Comparison of ENCODE assay signal across 8 mouse cellular contexts in the genomic region with DNA sequence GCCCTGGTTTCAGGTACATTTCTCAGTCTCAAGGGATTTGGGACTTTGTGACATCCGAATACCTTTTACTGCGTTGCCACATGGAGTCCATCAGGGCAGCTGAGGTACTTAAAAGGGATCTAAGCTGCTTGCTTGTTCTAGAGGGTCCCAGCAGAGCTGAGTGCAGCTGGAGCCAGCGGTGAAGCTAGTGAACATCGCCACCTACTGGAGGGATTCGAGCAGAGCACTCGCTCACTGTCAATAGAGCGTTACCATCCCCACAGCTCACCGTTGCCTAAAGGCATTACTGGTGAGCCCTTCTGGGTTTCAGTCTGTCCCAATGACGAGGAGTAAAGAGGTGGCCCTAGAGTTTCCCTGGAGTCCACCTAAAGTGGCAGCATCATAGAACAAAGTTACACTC. TPM values are rescaled to one million over a fixed set of nuclear protein-coding genes. Genes with fewer than 3 reads are reported as not detected.
DNase-seq lines count a peak whose midpoint lies in the region; ATAC-seq lines count a peak whose summit lies in the region.

No protein-coding gene starts in this region.

- intact Hi-C loops in left cerebral cortex, postnatal 36 days (cut with DNase I), result loop anchor here (10.0 kb wide), 1 partner anchor 181 kb away; a partner anchor contains a TSS

- no peak overlapping the region for H3K4me3 ChIP-seq in forebrain, embryonic 13.5 days
- H3K4me3 ChIP-seq in hindbrain, embryonic 16.5 days (ENCODE audit: low read length), result no peak overlapping the region

- no peaks in the 10 kb centered on the region for H3K9me3 ChIP-seq in forebrain, embryonic 13.5 days (replicated peaks)
- no peaks in the 10 kb centered on the region for H3K9me3 ChIP-seq in hindbrain, embryonic 16.5 days (ENCODE audit: control insufficient read depth, low read length)

- DNase-seq in left cerebral cortex, adult 18-20 months (ENCODE audit: low spot score in 2 of 2), result peak; percentile 55 to 73
- DNase-seq in left cerebral cortex, adult 11 months (ENCODE audit: low spot score), result no peak
- DNase-seq in c-Kit-negative CD71-positive TER-119-positive erythroid progenitor cells, embryonic 14.5 days (ENCODE audit: low read depth, low spot score), result peak; percentile 38
- peak; percentile 48 to 50 for DNase-seq in left cerebral cortex, postnatal 36 days (ENCODE audit: low spot score in 2 of 2)
- DNase-seq in mesoderm, embryonic 11.5 days (ENCODE audit: low read depth, low spot score), result peak; percentile 88
- DNase-seq in spleen, postnatal 10 days (ENCODE audit: low spot score in 2 of 2), result peak; percentile 54 to 74

- no peak overlapping the region for H3K9ac ChIP-seq in forebrain, embryonic 13.5 days
- no peak overlapping the region for H3K9ac ChIP-seq in hindbrain, embryonic 16.5 days (ENCODE audit: low read depth, low read length)

- no peak overlapping the region for H3K27ac ChIP-seq in forebrain, embryonic 13.5 days
- no peak overlapping the region for H3K27ac ChIP-seq in hindbrain, embryonic 16.5 days (ENCODE audit: low read depth, low read length)

- H3K27me3 ChIP-seq in forebrain, embryonic 13.5 days, result no peaks in the 10 kb centered on the region
- H3K27me3 ChIP-seq in hindbrain, embryonic 16.5 days (replicated peaks; ENCODE audit: control insufficient read depth, insufficient read depth, low read length), result no peaks in the 10 kb centered on the region

- H3K4me1 ChIP-seq in forebrain, embryonic 13.5 days, result peaks cover 3% of the 10 kb centered on the region; the same call in 1 of the 2 replicates
- no peaks in the 10 kb centered on the region for H3K4me1 ChIP-seq in hindbrain, embryonic 16.5 days (ENCODE audit: control insufficient read depth, insufficient read depth, low read depth, low read length)

- 3% methylated on average over 9 of the region's 9 CpGs for WGBS in forebrain, embryonic 13.5 days
- 3% methylated on average over 9 of the region's 9 CpGs for WGBS in hindbrain, embryonic 16.5 days

- H3K4me2 ChIP-seq in forebrain, embryonic 13.5 days, result no peak overlapping the region
- H3K4me2 ChIP-seq in hindbrain, embryonic 16.5 days (ENCODE audit: low read length), result no peak overlapping the region

- peak; percentile 89 for ATAC-seq in forebrain, embryonic 13.5 days
- ATAC-seq in hindbrain, embryonic 16.5 days, result peak; percentile 94

- H3K36me3 ChIP-seq in forebrain, embryonic 13.5 days (ENCODE audit: poor library complexity, severe bottlenecking), result peaks cover 19% of the 10 kb centered on the region; the same call in 1 of the 2 replicates
- H3K36me3 ChIP-seq in hindbrain, embryonic 16.5 days (ENCODE audit: control insufficient read depth, insufficient read depth, low read length), result peaks cover 17% of the 10 kb centered on the region

RNA-seq across cellular contexts. Expression of a gene that starts 46.1 kb away (rescaled TPM):
- 10 to 100 TPM; 32.9 to 38.7 TPM for total RNA-seq in left cerebral cortex, adult 18-20 months (2021)
- 34.5 and 41.9 TPM in 2 replicates for polyA plus RNA-seq in forebrain, embryonic 13.5 days (2015; fragmentation: Nextera tagmentation; extraction: Ambion mirVana)
- 28.7 and 29.8 TPM in 2 replicates for polyA plus RNA-seq in hindbrain, embryonic 16.5 days (2015; fragmentation: Nextera tagmentation; extraction: Ambion mirVana)
- total RNA-seq in left cerebral cortex, postnatal 36 days (2021), result 10 to 100 TPM; 21.6 to 33.0 TPM
